Mouse (Mus musculus): Measurements from ENCODE around the gene Bhlha9.

GRCm38 (mm10) chr11:76657450-76657970 is 14.8 kb upstream of the Bhlha9 start:
- TF ChIP-seq CTCF (conservative IDR thresholded peaks at IDR 0.05; ENCODE audit: low read length) = no peak
- no peak for TF ChIP-seq POU5F1 (IDR thresholded peaks at IDR 0.05; ENCODE audit: borderline replicate concordance, low read length)
- peak; percentile 80; the same call in 1 of the 2 replicates for TF ChIP-seq NANOG (IDR thresholded peaks at IDR 0.05; ENCODE audit: borderline replicate concordance, low read length)

Data from E14TG2a.4 (cell line).